Comparison of ENCODE assay signal across 17 mouse cellular contexts in the genomic region with DNA sequence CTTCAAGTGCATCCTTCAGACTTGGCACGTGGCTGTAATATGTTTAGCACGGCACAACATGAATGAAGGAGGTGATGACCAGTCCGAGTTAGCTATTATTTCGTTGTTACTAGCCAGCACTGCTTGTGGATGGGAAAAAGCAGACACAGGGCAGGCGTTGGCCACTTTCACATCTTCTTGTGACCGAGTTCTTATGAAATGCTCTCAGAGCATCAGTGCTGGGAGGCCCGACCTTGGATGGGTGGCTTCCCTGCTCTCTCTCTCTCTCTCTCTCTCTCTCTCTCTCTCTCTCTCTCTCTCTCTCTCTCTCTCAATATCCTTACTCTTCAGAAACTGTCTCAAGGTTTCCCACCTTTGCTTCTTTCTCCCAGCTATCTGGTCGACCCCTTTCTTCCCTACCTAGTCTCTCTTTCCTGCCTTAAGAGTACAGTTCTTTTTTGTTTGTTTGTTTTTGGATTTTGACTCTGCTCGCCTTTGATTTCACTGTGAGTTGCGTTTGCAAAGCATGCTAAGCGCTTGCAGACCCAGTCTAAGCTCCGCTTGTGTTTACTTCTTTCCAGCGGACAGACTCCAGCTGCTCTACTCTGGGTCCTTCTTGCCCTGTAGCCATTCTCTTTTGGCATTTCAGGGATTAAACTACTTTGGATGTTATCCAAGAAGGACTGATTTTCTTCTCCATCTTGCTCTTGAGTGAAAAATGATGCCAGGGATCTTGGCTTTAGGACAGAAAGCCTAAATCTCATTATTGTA.
A peak's percentile ranks its signal among the peaks of the same experiment; 100 is the strongest.
DNase-seq lines count a peak whose midpoint lies in the region; ATAC-seq and TF ChIP-seq lines count a peak whose summit lies in the region.
"Had no signal": no experiment of that assay in that cellular context is flagged by ENCODE, and none has a peak within 500 bp of the region (broad histone marks: within the 10 kb centered on the region; RNA-seq: fewer than 3 reads in every experiment).

No protein-coding gene starts in this region.

- ATAC-seq in intestine, embryonic 14.5 days (replicated peaks; ENCODE audit: low FRiP score, low TSS enrichment, low read depth), result no peak
- ATAC-seq in intestine, postnatal 0 days, result no peak
- peak; percentile 95 for ATAC-seq in lung, embryonic 14.5 days (ENCODE audit: insufficient read depth)
- no peak for ATAC-seq in embryonic facial prominence, embryonic 15.5 days (ENCODE audit: insufficient number of reproducible peaks, low FRiP score, low TSS enrichment, low read depth)
- ATAC-seq in stomach, embryonic 16.5 days (ENCODE audit: insufficient read depth, low FRiP score), result peak; percentile 82
- ATAC-seq in hindbrain, embryonic 12.5 days (ENCODE audit: low FRiP score), result no peak

- TF ChIP-seq CTCF in intestine, postnatal 0 days (IDR thresholded peaks at IDR 0.05; ENCODE audit: low read depth), result no peak
- no peak for TF ChIP-seq CTCF in lung, embryonic 14.5 days (IDR thresholded peaks at IDR 0.05; ENCODE audit: low read depth)

- no peak overlapping the region for H3K9ac ChIP-seq in intestine, embryonic 14.5 days (ENCODE audit: low read length)
- no peak overlapping the region for H3K9ac ChIP-seq in intestine, postnatal 0 days (ENCODE audit: low read depth, low read length)
- no peak overlapping the region for H3K9ac ChIP-seq in lung, embryonic 14.5 days
- no peak overlapping the region for H3K9ac ChIP-seq in embryonic facial prominence, embryonic 15.5 days
- no peak overlapping the region for H3K9ac ChIP-seq in stomach, embryonic 16.5 days (ENCODE audit: low read length)
- no peak overlapping the region for H3K9ac ChIP-seq in hindbrain, embryonic 12.5 days
- H3K9ac ChIP-seq: hindbrain, embryonic 13.5 days; limb, embryonic 13.5 days; liver, embryonic 15.5 days; neural tube, embryonic 12.5 days had no signal

- H3K36me3 ChIP-seq in intestine, embryonic 14.5 days (ENCODE audit: control insufficient read depth, insufficient read depth, low read length), result no peaks in the 10 kb centered on the region
- no peaks in the 10 kb centered on the region for H3K36me3 ChIP-seq in intestine, postnatal 0 days (ENCODE audit: control insufficient read depth, insufficient read depth)
- H3K36me3 ChIP-seq in lung, embryonic 14.5 days (ENCODE audit: insufficient read depth), result no peaks in the 10 kb centered on the region
- no peaks in the 10 kb centered on the region for H3K36me3 ChIP-seq in embryonic facial prominence, embryonic 15.5 days
- no peaks in the 10 kb centered on the region for H3K36me3 ChIP-seq in stomach, embryonic 16.5 days (ENCODE audit: control insufficient read depth, insufficient read depth, low read length)
- H3K36me3 ChIP-seq in hindbrain, embryonic 12.5 days, result no peaks in the 10 kb centered on the region
- H3K36me3 ChIP-seq: hindbrain, embryonic 13.5 days; limb, embryonic 13.5 days; liver, embryonic 15.5 days; neural tube, embryonic 12.5 days had no signal

- H3K4me2 ChIP-seq in intestine, embryonic 14.5 days (ENCODE audit: low read length), result peak overlapping the region; percentile 3; the same call in 1 of the 2 replicates
- no peak overlapping the region for H3K4me2 ChIP-seq in intestine, postnatal 0 days (replicated peaks; ENCODE audit: low read depth)
- H3K4me2 ChIP-seq in lung, embryonic 14.5 days, result no peak overlapping the region
- no peak overlapping the region for H3K4me2 ChIP-seq in embryonic facial prominence, embryonic 15.5 days (replicated peaks)
- peak overlapping the region; percentile 29; the same call in 1 of the 2 replicates for H3K4me2 ChIP-seq in stomach, embryonic 16.5 days (ENCODE audit: low read depth, low read length)
- no peak overlapping the region for H3K4me2 ChIP-seq in hindbrain, embryonic 12.5 days (replicated peaks)
- H3K4me2 ChIP-seq: hindbrain, embryonic 13.5 days; limb, embryonic 13.5 days; liver, embryonic 15.5 days; neural tube, embryonic 12.5 days had no signal

- no peak for DNase-seq in intestine, embryonic 14.5 days (ENCODE audit: low spot score)
- peak; percentile 91 for DNase-seq in lung, embryonic 14.5 days
- no peak for DNase-seq in lung, postnatal 25 days (ENCODE audit: low spot score)
- DNase-seq: adrenal gland, adult 8-10 months; cerebellum, postnatal 36 days; gastrocnemius, postnatal 10 days; heart, adult 2 months; heart, postnatal 10 days; thymus, postnatal 25 days had no signal

- H3K4me1 ChIP-seq in intestine, embryonic 14.5 days (replicated peaks; ENCODE audit: control insufficient read depth, insufficient read depth, low read length), result peaks cover 7% of the 10 kb centered on the region
- no peaks in the 10 kb centered on the region for H3K4me1 ChIP-seq in intestine, postnatal 0 days (replicated peaks; ENCODE audit: control insufficient read depth, insufficient read depth, low read length)
- H3K4me1 ChIP-seq in lung, embryonic 14.5 days (ENCODE audit: insufficient read depth), result peaks cover 5% of the 10 kb centered on the region; the same call in 1 of the 2 replicates
- H3K4me1 ChIP-seq in embryonic facial prominence, embryonic 15.5 days, result no peaks in the 10 kb centered on the region
- H3K4me1 ChIP-seq in stomach, embryonic 16.5 days (ENCODE audit: control insufficient read depth, insufficient read depth, low read length), result no peaks in the 10 kb centered on the region; the same call in 1 of the 2 replicates
- H3K4me1 ChIP-seq in hindbrain, embryonic 12.5 days, result no peaks in the 10 kb centered on the region
- H3K4me1 ChIP-seq: hindbrain, embryonic 13.5 days; limb, embryonic 13.5 days; neural tube, embryonic 12.5 days had no signal

- H3K27ac ChIP-seq in intestine, embryonic 14.5 days (ENCODE audit: low read depth), result peak overlapping the region; percentile 84
- no peak overlapping the region for H3K27ac ChIP-seq in intestine, postnatal 0 days (ENCODE audit: low read depth, low read length)
- peak overlapping the region; percentile 90 for H3K27ac ChIP-seq in lung, embryonic 14.5 days (ENCODE audit: low read depth)
- 0 out of 2 replicates have a peak overlapping the region, but pooled peaks have one; percentile 39 for H3K27ac ChIP-seq in embryonic facial prominence, embryonic 15.5 days (replicated peaks)
- peak overlapping the region; percentile 77 for H3K27ac ChIP-seq in stomach, embryonic 16.5 days (ENCODE audit: low read length)
- H3K27ac ChIP-seq in hindbrain, embryonic 12.5 days, result no peak overlapping the region
- H3K27ac ChIP-seq: heart, adult 2 months; hindbrain, embryonic 13.5 days; limb, embryonic 13.5 days; liver, embryonic 15.5 days; neural tube, embryonic 12.5 days had no signal

- WGBS in intestine, embryonic 14.5 days, result 53% methylated on average over 13 of the region's 13 CpGs
- 63% methylated on average over 13 of the region's 13 CpGs for WGBS in intestine, postnatal 0 days
- 47% methylated on average over 13 of the region's 13 CpGs for WGBS in lung, embryonic 14.5 days
- 65% methylated on average over 13 of the region's 13 CpGs for WGBS in embryonic facial prominence, embryonic 15.5 days
- 51% methylated on average over 13 of the region's 13 CpGs for WGBS in stomach, embryonic 16.5 days
- WGBS in hindbrain, embryonic 12.5 days, result 88% methylated on average over 13 of the region's 13 CpGs

- H3K9me3 ChIP-seq in intestine, embryonic 14.5 days (ENCODE audit: control insufficient read depth, low read length), result no peaks in the 10 kb centered on the region
- H3K9me3 ChIP-seq in intestine, postnatal 0 days (ENCODE audit: control insufficient read depth), result no peaks in the 10 kb centered on the region
- H3K9me3 ChIP-seq in lung, embryonic 14.5 days (ENCODE audit: low read depth, low read length), result no peaks in the 10 kb centered on the region
- H3K9me3 ChIP-seq in embryonic facial prominence, embryonic 15.5 days (replicated peaks), result no peaks in the 10 kb centered on the region
- no peaks in the 10 kb centered on the region for H3K9me3 ChIP-seq in stomach, embryonic 16.5 days (replicated peaks; ENCODE audit: control insufficient read depth, low read length)
- H3K9me3 ChIP-seq in hindbrain, embryonic 12.5 days (replicated peaks), result no peaks in the 10 kb centered on the region; the same call in 1 of the 2 replicates
- H3K9me3 ChIP-seq: hindbrain, embryonic 13.5 days; limb, embryonic 13.5 days; liver, embryonic 15.5 days; neural tube, embryonic 12.5 days had no signal

- H3K27me3 ChIP-seq in intestine, embryonic 14.5 days (replicated peaks; ENCODE audit: control insufficient read depth, insufficient read depth, low read length), result no peaks in the 10 kb centered on the region
- no peaks in the 10 kb centered on the region for H3K27me3 ChIP-seq in intestine, postnatal 0 days (replicated peaks; ENCODE audit: control insufficient read depth, insufficient read depth, low read length)
- no peaks in the 10 kb centered on the region for H3K27me3 ChIP-seq in lung, embryonic 14.5 days (ENCODE audit: insufficient read depth, low read length)
- H3K27me3 ChIP-seq in embryonic facial prominence, embryonic 15.5 days, result no peaks in the 10 kb centered on the region
- no peaks in the 10 kb centered on the region for H3K27me3 ChIP-seq in stomach, embryonic 16.5 days (ENCODE audit: control insufficient read depth, insufficient read depth, low read length)
- H3K27me3 ChIP-seq in hindbrain, embryonic 12.5 days, result no peaks in the 10 kb centered on the region
- H3K27me3 ChIP-seq: hindbrain, embryonic 13.5 days; limb, embryonic 13.5 days; liver, embryonic 15.5 days; neural tube, embryonic 12.5 days had no signal

- no peak overlapping the region for H3K4me3 ChIP-seq in intestine, embryonic 14.5 days (ENCODE audit: low read depth, low read length)
- H3K4me3 ChIP-seq in intestine, postnatal 0 days (ENCODE audit: low read depth, low read length), result no peak overlapping the region
- H3K4me3 ChIP-seq in lung, embryonic 14.5 days (ENCODE audit: low read depth, low read length), result no peak overlapping the region
- no peak overlapping the region for H3K4me3 ChIP-seq in embryonic facial prominence, embryonic 15.5 days (replicated peaks)
- no peak overlapping the region for H3K4me3 ChIP-seq in stomach, embryonic 16.5 days (replicated peaks; ENCODE audit: low read length)
- no peak overlapping the region for H3K4me3 ChIP-seq in hindbrain, embryonic 12.5 days
- H3K4me3 ChIP-seq: heart, adult 2 months; hindbrain, embryonic 13.5 days; limb, embryonic 13.5 days; liver, embryonic 15.5 days; neural tube, embryonic 12.5 days had no signal

Comparison
In these comparisons a context has a peak if more than half of its experiments do, and no peak if none do; other contexts are left out.
1. H3K27ac ChIP-seq: peak in intestine, embryonic 14.5 days (single experiment), lung, embryonic 14.5 days (single experiment), embryonic facial prominence, embryonic 15.5 days (single experiment) and stomach, embryonic 16.5 days (single experiment); none in intestine, postnatal 0 days (single experiment) and hindbrain, embryonic 12.5 days (single experiment).
2. H3K4me2 ChIP-seq: peak in intestine, embryonic 14.5 days (single experiment) and stomach, embryonic 16.5 days (single experiment); none in intestine, postnatal 0 days (single experiment), lung, embryonic 14.5 days (single experiment), embryonic facial prominence, embryonic 15.5 days (single experiment) and hindbrain, embryonic 12.5 days (single experiment).
3. ATAC-seq: peak in lung, embryonic 14.5 days (single experiment) and stomach, embryonic 16.5 days (single experiment); none in intestine, embryonic 14.5 days (single experiment), intestine, postnatal 0 days (single experiment), embryonic facial prominence, embryonic 15.5 days (single experiment) and hindbrain, embryonic 12.5 days (single experiment).